Mouse (Mus musculus): ENCODE measurements around the gene Pitpnm2.

Pitpnm2 gene

DNA sequence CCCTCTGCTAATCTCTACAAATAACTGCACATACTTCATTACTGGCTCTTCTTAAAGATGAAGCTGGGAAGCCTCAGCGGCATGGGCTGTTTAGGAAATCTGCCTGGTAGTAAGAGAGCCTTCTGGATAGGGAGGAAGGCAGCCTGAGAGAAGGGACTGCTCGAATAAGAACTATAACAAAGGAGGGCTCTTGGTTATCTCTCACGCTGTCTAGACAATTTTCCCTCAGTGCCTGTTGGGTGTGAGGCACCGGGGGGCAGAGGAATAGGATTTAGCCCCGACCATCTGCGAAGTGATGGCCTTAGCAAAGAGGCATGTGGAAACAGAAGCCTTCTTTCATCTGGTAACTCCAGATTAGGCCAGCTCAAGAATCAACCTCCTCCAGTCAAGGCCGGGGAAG lies 2.3 kb downstream of the Pitpnm2 start:
- DNase-seq = no peak

DNA sequence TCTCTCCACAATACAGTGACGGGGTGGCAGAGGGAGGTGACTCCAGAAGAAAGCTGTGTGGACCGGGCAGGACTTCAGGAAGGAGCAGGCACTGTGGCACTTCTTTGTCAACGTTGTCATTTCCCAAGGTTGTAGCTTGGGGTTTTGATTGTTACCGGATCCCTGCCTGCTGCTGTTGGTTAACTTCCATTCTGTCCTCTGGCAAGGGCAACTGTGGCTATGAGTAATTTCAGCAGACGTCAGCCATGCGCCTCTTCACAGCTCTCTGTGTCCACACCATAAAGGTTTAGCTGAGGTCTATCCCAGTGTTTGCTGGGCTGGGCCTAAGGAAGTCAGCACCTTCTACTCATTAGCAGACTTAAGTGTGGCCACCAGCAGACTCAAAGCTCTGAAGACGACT lies 4.7 kb downstream of the Pitpnm2 start:
- no peak for DNase-seq

DNA sequence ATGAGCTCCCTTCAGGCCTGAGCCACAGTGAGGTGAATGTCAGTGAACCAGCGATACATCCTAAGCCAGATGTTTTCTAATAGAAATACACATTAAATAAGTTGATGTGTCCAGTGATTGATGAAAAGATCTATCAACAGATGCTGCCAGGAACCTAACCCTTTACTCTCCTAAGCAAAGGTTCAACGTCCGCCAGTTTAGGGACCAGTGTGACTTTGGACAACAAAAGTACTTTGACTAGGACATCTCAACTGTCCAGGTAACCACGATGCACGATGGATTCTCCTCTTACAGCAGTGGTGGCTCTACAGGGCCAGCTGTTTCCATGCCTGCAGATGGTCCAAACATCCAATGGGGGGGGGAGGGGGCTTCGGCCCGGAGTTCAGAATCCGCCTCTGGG lies 5.1 kb downstream of the Pitpnm2 start:
- DNase-seq = no peak

DNA sequence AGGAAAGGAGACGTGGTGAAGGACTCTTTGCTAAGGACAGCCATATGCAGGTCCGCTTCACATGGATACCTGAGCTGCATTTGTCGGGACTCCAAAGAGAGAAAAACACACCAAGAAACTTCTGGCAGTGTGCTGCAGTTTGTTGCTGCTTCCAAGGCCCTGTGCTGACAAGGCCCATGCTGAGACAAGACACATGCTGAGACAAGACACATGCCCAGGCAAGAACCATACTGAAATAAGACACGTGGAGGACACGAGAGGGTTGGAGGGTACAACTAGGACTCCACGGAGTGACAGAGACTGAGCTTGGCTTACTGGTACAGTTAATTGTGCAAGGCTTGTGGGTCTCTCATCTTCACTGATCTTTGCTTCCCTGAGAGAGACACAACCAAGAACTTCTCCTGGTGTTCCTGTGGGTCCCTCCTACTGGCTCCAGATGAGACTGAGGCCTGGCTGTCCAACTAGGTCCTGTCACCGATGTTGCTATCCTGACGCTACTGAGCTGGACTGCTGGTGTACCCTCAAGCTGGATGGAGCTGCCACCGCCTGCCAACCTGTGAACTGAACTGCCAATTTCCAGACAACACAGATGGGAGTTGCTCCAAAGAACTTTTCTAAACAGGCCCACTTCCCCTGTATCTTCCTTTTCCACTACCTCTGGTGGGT lies 6.2 kb downstream of the Pitpnm2 start:
- DNase-seq = no peak

DNA sequence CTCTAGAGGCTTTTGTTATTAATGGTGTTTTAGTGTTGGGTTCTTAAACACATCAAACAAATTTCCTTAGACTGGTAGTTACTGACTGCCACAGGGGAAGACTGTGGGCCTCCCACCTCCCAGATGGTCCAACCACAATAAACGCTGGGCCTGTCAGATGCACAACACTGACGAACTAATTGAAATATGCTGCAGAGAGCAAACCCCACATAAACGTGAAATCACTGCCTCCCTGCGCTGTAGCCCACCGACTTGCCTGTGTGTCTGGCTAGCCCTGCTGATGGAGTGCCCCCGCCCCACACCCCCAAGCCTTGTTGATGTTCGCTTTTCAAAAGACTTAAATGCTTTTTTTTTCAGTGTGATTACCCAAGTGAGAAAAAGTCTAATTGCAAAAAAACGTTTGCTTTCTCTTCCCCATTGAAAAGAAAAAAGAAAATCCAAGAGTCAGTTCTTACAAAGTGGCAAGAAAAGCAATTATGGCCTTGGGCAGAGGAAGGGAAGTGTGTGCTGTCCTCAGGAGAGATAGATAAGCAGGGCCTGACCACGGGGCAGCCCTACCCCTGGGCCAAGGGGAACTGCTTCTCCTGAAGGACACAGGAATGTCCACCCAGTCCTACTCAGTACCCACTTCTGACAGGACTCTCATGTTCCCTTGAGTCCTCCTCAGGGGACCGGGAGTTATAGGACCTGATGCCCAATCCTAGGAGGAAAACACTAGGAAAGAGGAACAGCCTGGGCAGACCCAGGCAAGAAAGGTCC lies 7.7 kb downstream of the Pitpnm2 start:
- no peak for DNase-seq

DNA sequence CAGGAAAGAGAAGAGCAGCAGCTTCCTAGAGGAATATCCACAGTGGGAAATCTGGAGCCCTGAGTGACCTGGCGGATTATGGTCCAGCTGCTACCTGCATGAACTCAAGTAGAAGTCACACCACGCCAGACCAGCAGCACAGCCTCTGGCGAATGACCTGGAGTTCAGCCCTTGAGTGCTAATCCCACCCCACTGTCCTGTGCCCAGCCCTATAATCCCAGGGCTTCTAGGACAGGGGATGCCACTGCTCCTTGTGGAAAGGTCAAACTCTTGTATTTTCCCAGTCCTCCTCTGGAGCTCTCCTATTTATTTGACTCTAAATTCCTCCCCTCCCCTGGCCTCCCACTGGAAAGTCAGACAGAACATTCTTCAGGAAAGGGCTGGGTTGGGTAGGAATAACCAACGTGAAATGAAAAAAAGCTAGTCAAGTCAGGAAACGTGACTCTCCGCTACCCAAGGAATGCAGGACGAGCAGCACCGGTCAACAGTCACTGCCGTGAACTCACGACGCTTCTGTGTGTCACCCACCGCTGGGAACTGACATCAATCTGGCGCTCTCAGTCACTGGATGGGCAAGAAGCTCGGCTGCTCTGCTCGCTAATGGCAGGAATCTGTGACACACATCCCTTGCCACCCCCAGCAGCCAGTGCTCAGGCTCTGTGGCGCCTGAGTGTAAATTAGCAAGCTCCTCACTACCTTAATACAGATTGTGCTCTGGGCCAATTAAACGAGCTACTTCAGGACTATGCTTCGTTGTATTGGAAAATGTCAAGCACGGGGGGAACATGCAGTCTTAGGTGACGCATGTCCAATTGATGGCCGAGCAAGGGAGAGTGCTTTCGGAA lies 8.5 kb downstream of the Pitpnm2 start:
- peak; percentile 52 for DNase-seq

DNA sequence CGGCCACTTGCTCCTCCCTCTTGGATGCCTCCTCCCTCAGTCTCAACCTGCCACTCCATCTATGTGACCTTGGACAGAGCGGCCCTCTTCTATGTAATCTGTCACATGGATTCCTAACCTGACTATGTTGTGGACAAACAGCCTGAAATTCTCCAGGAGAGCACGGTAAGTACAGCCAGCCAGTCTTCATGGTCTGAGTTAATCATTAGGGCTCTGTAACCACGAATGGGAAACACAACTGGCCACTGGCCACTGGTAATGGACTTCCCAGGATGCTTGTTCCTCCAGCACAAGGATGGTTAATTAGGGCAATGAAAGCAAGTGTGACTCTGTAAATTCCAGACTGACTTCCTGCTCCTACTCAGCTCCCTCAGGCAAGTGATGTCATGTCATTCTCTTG lies 13.4 kb downstream of the Pitpnm2 start:
- no peak for DNase-seq

DNA sequence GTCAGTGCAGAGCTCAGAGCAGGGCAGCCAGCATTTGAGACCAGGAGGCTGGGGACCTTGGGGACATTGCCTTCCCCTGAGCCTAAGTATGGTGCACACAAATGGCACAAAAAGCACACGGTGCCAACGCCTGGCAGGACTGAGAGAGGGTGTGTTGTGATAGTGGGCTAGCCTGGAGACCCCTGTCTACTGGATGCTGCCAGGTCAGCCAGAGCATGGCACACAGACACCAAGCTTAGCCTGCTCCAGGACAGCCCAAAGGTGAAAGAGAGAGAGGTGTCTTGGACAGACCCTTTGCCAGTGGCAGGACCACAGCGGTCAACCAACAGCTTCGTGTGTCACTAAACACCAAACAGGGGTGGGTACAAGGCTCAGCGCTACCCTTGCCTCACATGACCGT lies 14.8 kb downstream of the Pitpnm2 start:
- no peak for DNase-seq

DNA sequence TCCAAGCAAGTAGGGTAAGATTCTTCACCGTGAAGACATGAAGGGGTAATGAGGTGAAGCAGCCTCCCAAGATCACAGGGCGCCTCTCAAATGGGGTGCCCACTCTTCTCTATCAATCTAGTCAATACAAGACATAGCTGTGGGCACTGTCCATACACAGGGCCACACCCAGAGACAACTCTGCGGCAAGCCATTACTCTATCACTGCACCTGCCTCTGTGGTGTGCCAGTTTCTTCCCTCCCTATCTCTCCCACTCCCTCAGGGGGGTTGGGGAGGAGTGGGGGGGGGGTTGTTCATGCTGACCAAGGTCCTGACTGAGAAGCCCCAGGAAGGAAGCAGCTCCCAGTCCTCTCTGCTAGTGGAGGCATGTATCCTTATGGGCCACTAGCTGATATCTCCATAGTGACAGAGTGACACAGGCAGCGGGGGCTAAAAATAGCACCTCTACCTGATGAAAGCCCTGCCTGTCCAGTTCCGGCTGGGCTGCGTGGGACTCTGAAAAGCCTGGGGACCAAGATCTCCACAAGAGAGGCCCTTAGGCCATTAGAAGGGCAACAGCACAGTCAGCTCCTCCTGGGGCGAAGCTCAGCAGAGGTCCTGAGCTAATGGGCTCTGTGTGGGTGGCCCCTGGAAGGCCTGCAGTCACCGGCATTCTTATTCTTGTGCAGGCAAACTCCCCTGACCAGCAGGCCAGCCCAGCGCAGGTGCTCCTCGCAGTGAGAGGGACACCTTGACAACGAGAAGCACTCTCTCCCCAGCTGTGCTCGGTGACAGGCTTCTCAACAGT lies 15.5 kb downstream of the Pitpnm2 start:
- DNase-seq = no peak

DNA sequence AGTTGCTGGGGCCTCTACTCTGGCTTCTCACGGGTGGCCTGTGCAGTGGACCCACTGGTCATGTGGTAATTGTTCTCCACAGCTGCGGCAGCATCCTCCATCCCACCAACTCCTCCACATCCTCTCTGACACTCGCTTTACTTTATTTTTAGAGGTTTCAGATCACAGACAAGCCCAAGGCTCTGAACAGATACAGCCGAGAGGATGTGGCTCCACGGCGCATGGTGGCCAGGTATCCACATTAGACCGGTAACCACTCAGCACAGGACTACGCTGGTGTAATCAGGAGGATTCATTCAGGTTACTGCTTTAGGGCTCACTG lies 16.5 kb downstream of the Pitpnm2 start:
- DNase-seq = no peak

DNA sequence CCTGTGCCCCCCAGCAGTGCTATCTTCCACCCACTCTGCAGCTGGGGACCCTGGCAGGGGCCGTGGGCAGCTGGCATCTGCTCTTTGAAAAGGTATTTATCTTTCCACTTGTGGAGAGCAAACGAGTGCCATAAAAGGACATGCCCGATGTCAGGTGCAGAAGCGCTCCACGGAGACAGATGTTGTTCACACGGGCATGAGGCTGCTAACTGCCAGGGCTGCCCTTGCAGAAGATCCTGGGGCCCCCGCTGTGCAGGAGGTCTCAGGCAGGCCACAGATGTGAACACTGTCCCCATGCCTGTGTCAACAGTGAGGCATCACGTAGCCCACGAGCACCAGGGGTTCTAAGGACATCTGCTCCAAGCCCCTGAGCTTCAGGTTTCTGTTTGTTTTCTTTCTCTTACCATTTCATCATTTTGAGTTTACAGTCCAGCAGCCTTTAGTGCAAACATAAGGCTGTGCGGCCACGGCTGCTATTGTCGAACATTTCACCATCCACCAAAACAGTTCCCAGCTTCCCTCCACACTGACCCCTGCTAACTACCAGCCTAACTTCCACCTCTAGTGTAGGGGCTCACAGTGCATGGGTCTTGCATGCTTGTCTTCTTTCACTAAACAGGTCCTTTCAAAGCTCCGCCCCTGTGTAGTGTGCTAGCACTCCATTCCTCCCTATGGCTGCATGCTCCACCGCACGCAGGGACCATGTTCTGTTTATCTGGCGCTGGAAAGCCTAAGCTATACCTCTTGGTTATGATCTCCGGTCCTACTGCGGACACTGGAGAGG lies 17.0 kb downstream of the Pitpnm2 start:
- no peak for DNase-seq

DNA sequence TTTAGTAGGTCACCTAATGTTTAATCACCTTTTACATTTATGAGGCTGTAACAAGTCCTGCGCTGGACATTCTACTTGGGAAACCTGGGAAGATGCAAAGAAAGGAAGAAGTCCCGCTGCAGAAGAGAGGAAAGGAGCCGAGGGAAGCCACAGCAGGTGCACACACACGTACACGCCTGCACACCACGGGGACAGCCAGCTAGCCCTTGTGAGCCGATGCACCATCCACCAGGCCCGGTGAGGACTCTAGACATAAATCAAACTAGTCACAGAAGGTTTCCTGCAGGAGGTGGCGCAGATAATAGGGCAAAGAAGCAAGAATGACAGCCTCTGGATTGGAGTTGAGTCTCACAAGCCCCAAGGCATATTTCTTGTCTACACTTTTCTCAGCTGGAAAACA lies 19.1 kb downstream of the Pitpnm2 start:
- DNase-seq = no peak

DNA sequence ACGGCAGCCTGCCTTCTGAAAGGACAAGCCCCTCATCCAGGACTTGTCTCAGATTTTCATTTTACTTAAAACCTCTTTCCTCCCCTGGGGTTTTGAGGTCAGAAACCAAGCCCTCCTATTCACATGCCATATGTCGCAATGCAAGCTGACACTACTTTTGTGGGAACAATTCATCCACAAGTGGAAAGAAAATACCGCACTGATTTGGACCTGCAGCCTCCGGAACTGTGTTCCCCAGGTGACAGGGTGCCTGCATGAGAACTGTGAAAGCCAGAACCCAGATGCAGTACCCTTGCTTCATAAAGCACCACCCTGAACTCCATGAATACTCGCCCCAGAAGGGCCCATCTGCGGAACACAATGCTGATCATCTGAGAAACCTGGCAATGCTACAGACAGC lies 22.4 kb downstream of the Pitpnm2 start:
- no peak for DNase-seq

DNA sequence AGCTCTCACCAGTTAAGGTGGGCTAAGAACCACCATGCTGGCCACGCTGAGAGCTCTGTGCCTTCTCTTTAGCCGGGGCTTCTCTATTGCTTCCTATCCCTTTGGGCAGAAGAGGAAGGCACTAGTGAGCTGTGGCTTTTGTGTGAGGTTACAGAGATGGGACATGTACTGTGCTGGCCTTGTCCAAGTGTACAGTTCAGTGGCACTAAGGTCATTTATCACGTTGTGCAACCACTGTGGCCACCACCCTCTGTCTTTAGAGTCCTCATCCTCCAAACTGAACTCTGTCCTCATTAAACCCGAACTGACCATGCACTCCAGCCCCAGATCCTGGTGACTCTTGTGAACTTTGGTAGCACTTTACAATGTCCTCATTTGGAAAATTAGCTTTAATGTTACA lies 23.1 kb downstream of the Pitpnm2 start:
- DNase-seq = no peak

DNA sequence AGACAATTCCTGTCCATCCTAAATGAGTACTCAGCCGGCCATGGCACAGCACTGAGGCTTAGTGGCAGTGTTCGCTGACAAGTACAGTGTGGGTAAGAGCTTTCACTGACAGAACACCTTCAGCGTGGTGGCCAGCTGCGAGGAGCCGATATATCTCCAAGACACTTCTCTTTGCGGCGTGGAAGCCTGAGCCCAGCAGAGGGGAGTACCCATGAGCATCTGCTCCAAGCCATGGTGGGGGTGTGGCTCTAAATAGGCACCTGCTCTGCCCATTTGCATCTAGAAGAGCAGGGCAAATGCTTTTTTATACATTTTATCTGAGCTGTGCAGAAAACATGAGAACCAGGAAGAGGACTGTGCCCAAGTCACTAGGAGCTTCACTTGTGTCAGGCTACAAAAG lies 23.7 kb downstream of the Pitpnm2 start:
- DNase-seq = no peak

DNA sequence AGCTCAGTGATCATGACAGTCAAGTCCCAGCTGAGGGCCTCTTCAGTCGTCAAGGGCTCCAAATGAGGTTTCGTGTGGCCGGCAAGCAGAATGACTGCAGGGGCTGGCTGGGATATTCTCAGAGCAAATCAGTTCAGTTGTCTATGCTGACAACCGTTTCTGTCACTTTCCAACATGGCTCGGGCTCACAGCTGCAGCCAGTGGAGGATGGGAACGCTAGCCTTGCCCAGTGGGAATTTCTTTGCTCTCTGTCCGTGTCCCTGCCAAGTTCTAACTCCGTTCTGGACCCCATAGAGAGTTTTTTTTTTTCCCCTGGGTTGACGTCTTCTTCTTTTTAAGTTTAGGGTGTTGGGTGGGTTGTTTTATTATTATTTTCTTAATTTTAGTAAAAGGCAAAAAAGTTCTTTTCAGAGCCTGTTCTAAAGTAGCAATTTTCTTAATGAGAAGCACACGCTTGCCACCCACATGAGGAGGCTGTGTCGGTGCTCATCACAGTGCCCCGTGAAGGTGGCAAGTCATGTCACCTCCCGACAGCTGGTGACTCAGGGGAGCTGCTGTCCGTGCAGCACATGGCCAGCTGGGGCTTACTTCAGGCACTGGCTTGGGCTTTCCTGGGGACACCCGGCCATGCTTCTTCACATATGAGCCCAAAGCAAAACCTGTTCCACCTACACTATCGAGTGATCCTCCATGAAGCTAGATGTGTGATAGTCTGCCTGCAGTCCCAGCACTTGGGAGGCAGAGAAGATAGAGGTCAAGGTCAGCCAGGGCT lies 25.1 kb downstream of the Pitpnm2 start:
- DNase-seq = no peak

DNA sequence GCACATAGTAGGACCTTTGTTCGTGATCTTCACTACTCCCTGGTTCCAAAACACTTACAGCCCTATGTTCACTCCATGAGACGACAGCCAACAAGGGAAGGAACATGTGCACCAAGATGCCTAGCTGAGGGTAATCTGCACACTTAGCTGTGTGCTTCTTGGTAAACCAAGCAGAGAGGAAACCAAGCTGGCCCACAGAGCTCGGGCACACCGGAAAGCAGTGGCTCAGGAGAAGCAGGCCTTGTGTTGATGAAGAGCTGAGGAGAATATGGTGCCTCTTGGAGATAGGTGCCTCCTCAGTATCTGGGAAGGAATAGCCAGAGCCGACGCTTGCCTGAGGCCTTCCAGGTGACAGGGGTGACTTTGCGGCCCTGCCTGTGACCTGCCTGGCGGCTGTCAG lies 26.0 kb downstream of the Pitpnm2 start:
- no peak for DNase-seq

DNA sequence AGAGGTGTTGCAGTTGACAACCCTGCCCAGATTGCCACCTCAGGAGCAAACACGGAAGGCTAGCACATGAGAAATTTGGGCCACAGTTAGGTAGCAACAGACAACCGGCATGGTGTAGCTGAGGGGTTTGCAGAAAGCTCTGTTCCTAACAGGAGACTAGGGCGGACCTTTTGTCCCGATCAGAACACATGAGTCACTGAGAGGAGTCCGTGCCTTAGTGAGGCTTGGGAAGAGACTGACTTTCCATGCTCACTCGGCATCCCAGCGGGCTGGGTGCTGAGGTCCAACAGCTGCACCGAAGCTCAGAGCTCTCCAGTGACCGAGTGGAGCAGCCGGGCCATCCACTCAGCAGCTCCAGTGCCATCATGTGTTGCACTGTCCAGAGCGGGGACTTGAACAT lies 26.9 kb downstream of the Pitpnm2 start:
- no peak for DNase-seq

DNA sequence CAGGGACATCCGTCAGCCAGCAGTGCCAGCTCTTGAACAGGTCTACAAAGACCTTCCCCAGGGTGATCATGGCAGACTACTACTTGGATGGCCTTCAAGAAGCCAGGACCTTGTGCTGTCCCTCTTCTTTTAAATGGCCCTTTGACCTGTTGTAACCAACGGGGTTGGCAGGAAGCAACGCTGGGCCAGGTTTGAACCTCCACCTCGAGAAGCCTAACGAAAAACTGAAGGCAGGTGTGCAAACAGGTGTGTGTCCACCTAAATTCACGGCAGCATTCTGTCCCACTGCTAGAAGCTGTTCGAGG lies 27.9 kb downstream of the Pitpnm2 start:
- no peak for DNase-seq

DNA sequence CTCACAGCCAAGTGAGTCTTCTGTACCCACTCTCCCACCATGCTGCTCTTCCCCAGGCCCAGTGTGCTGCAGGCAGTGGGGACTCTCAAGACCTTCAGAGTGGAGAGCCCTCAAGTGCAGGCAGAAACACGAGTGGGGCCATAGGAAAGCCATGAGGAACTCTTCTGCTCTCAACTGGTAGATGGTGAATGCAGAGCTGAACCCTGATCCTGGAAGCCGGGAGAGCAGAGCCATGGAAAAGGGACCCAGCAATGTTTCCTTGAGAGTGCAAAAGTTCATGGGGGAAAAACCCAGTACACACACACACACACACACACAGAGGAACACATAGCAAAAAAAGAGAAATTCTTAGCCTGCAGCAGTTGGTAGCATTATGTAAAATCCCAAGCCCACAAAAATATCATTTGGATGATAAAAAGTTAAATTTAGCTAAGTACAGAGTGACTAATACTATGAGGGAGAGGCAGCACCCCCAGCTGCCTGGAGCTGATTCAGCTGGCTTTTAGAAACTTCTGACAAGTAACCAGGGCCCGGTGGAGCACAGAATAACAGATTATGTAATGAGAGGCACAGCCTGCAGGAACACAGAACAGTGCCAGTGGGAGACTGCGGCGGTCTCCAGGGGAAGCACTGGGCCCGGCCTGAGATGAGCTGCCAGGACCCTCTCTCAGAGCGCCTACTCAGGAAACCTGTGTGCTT lies 28.4 kb downstream of the Pitpnm2 start:
- peak; percentile 73 for DNase-seq

DNA sequence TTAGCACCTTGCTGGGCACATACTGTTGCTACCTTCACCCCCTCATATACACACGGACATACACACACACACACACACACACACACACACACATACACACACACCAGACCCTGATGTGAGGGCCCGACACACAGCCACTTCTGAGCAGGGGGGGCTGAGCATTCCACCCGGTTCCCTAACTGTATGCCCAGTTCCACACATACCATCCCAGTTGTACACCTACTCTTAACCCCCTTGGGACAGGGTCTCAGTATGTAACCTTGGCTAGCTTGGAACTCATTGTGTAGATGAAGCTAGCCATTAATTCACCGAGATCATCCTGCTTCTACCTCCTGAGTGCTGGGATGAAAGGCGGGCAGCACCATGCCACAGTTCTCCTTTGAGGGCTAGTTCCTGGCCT lies 29.0 kb downstream of the Pitpnm2 start:
- DNase-seq = no peak
